Mouse (Mus musculus) heart, adult 2 months (tissue): ENCODE measurements around the gene Leng9.

Experiments
- EP300 ChIP-seq: fragments of 200-500 bp; IDR thresholded peaks from 2 replicates; pipeline ENCODE4 v1.6.1; 2011; ENCODE audit warnings: low read depth, low read length, control low read depth; ENCODE audit not compliant: insufficient read depth
- POLR2A ChIP-seq: fragments of 200-500 bp; IDR thresholded peaks from 2 replicates; pipeline ENCODE4 v1.6.1; 2011; ENCODE audit warnings: mild to moderate bottlenecking, low read depth, low read length, control low read depth; ENCODE audit not compliant: insufficient read depth

DNA sequence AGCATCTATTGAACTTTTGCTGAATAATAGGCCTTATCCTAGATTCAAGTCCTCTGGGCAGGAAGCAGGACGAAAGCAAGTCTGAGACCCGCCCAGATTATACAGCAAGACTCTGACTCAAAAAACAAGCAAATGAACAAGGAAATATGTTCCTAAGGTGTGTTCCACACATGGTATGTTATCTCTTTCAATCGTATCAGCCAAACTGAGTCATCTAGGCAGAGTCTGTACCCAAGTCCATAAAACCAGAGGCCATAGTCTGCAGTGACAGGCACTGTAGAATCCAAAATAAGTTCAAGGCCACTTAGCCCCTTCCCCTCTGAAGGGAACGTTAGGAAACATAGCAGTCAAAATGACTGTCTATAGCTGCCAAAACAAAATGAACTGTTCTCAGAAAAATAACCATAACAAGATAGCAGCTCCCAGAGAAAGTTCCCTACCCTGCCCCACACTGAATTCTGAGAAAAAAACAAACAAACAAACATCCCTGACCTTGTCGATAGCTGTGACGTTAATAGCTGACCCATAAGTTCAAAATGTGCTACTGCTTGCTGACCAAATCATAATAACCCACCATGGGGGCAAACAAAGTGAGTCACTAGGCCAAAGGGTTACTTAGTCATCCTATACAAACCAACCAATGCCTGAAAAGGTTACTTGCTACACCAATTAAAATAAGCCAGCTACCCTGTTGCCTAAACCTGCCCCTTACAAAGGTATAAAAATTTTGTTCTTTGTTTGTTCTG lies 20.2 kb upstream of the Leng9 start:
- no peak for TF ChIP-seq EP300
- no peak for TF ChIP-seq POLR2A
